Mouse (Mus musculus) ZHBTc4 (cell line): Measurements from ENCODE around the gene Nagpa.

Experiments
- DNase-seq: peaks from one replicate; pipeline ENCODE4 v3.0.0-alpha.2; 2011; ENCODE audit warnings: low read depth, low spot score

The Nagpa gene

GRCm38 (mm10) chr16:5202681-5203080, 1.1 kb downstream of the Nagpa start:
- peak; percentile 68 for DNase-seq

- peak; percentile 82 for DNase-seq
Observed at GRCm38 (mm10) chr16:5195080-5195479, 8.7 kb downstream of the Nagpa start.

- DNase-seq = no peak
Observed at GRCm38 (mm10) chr16:5186234-5186633, 17.6 kb downstream of the Nagpa start.

GRCm38 (mm10) chr16:5185691-5186090, 18.1 kb downstream of the Nagpa start:
- DNase-seq = no peak

GRCm38 (mm10) chr16:5184956-5185355, 18.9 kb downstream of the Nagpa start:
- no peak for DNase-seq

GRCm38 (mm10) chr16:5184101-5184500, 19.7 kb downstream of the Nagpa start:
- DNase-seq = no peak

- DNase-seq = no peak
Observed at GRCm38 (mm10) chr16:5183310-5183975, 20.4 kb downstream of the Nagpa start.

- no peak for DNase-seq
Observed at GRCm38 (mm10) chr16:5172636-5173035, 31.2 kb downstream of the Nagpa start.

- no peak for DNase-seq
Observed at GRCm38 (mm10) chr16:5168829-5169228, 35.0 kb downstream of the Nagpa start.

GRCm38 (mm10) chr16:5168038-5168437, 35.8 kb downstream of the Nagpa start:
- no peak for DNase-seq

- DNase-seq = no peak
Observed at GRCm38 (mm10) chr16:5164327-5164726, 39.5 kb downstream of the Nagpa start.

- DNase-seq = no peak
Observed at GRCm38 (mm10) chr16:5159248-5159647, 44.6 kb downstream of the Nagpa start.

- no peak for DNase-seq
Observed at GRCm38 (mm10) chr16:5157113-5157512, 46.7 kb downstream of the Nagpa start.

- DNase-seq = no peak
Observed at GRCm38 (mm10) chr16:5156495-5156894, 47.3 kb downstream of the Nagpa start.

- no peak for DNase-seq
Observed at GRCm38 (mm10) chr16:5155014-5155413, 48.8 kb downstream of the Nagpa start.

- peak; percentile 40 for DNase-seq
Observed at GRCm38 (mm10) chr16:5153299-5154026, 50.3 kb downstream of the Nagpa start.

GRCm38 (mm10) chr16:5150544-5150943, 53.3 kb downstream of the Nagpa start:
- no peak for DNase-seq

- DNase-seq = no peak
Observed at GRCm38 (mm10) chr16:5147037-5147385, 56.8 kb downstream of the Nagpa start, which contains the start of gene Sec14l5. TSS of gene Sec14l5 (plus strand) at chr16:5147109.

- DNase-seq = peak; percentile 94
Observed at GRCm38 (mm10) chr16:5146367-5147036, 57.3 kb downstream of the Nagpa start.

GRCm38 (mm10) chr16:5145570-5145969, 58.2 kb downstream of the Nagpa start:
- DNase-seq = peak; percentile 86
